Mouse (Mus musculus) liver, embryonic 14.5 days (tissue): Measurements from ENCODE around the gene Pan2.

Experiments used
- CTCF ChIP-seq: IDR thresholded peaks from 2 replicates; pipeline ENCODE4 v1.5.1; 2016; ENCODE audit warnings: antibody characterized with exemption, low read depth, control low read depth
- EP300 ChIP-seq: IDR thresholded peaks from 2 replicates; pipeline ENCODE4 v1.6.1; 2016; ENCODE audit warnings: antibody characterized with exemption, low read depth

- TF ChIP-seq EP300, result no peak
- no peak for TF ChIP-seq CTCF
Measured at GRCm38 (mm10) chr10:128310902-128311301, 7.8 kb downstream of the Pan2 start.
